Mouse (Mus musculus): ENCODE data around the gene Fam219a.

Gene Fam219a

DNA sequence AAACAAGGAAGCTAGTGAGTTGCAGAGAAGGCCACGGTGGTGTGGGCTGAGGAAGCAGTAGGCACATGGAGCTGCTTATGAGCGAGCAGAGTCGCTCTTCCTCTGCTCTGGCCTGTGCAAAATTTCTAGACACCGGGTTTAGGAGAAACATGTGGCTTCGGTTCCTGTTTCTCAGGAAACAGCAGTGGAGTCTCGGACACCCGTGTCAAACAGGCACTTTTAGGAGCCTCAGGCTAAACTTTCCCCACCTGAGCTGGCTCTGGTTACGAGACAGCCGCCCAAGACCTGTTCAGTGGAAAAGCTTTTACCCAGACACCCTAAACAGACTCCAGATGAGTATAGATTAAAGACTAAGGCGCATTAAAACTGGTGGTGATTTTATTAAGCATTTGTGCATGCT is 100.1 kb downstream of the Fam219a start:
- DNase-seq = no peak

DNA sequence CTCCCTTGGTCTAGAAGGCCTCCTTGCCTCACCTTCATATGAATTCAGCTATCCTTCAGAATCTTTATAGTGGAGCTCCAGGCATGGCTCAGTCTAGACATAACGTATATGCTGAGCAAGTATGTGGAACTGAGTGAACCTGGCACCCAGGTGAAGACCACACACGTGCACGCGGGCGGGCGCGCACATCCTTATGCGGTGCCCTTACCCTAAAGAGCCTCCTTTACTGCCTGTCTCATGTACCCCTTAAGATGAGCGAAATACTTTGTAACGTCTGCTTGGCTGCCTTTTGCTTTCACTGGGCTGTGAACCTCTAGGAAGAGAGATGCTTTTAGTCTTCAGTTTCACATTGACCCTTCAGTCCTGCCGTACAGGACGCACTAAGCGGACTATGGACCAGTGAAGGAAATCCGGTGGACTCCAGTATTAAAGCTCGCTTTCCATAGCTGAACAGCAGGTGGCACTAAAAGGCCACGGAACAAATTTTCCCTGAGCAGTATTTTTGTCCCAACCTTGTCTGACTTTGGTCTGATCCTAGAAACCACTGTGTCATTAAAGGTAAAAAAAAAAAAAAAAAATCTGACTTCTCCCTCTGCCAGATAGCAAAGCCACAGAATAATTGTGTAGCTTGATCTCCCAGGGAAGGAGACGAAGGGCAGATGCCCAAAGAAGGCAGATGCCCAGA is 100.8 kb downstream of the Fam219a start:
- peak; percentile 62 for DNase-seq

All from cerebellum, adult 9-10 months (tissue).